Mouse (Mus musculus): ENCODE results near the gene Gng2. TPM values are rescaled to one million over a fixed set of nuclear protein-coding genes. Genes with fewer than 3 reads are reported as not detected.
"Not testable (repeated sequence)": the region's sequence is repeated elsewhere in the genome, so short reads cannot be mapped to it uniquely, and the experiment has no call there.

Gene Gng2
- polyA plus RNA-seq, 1 experiment from 2014 or later = 213 TPM

- Histone ChIP-seq H3K4me2 (replicated peaks) (no peak overlapping the region), H3K4me3 (no peak overlapping the region), H3K27me3 (no peaks in the 10 kb centered on the region), H3K27ac (no peak overlapping the region), H3K4me1 (no peaks in the 10 kb centered on the region), H3K9me3 (replicated peaks) (no peaks in the 10 kb centered on the region), H3K36me3 (peaks cover 20% of the 10 kb centered on the region), H3K9ac (no peak overlapping the region)
- 81% methylated on average over 11 of the region's 11 CpGs for WGBS
- no peak for ATAC-seq (ENCODE audit: low FRiP score)
These were observed 103.1 kb downstream of the Gng2 start for GRCm38 (mm10) chr14:19874201-19874807.

DNA sequence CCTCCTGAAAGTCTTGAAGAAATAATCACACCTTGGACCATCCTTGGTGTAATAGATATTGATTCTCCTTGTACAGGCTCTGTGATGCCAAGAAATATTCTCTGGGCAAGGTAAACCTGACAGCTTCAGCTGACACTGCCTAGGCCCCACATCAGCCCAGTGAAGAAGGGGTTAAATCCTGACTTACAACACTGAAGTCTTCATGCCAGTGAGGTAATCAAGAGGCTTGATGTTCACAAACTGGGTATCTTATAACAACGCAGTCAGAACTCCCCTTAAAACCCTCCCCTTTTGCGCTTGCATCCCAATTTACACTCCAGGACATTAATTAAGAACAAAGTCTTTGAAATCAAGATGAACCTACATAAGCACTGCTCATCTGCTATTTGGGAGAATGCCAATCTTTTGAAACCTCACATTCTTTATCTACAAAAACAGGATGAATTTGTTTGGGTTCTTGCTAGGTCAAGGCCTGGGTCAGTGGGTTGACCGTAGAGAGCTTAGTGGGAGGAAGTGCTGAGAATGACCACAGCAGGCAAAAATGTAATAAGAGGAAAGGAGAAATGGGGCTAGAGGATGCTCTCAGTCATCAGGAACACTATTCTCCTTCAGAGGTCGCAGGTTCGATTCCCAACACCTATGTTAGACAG lies 110.0 kb downstream of the Gng2 start:
- no peak overlapping the region for H3K4me2 ChIP-seq (replicated peaks)
- ATAC-seq (ENCODE audit: low FRiP score) = no peak
- no peaks in the 10 kb centered on the region for H3K27me3 ChIP-seq
- no peaks in the 10 kb centered on the region for H3K36me3 ChIP-seq
- no peak overlapping the region for H3K27ac ChIP-seq
- 75% methylated on average over 5 of the region's 5 CpGs for WGBS
- H3K9ac ChIP-seq = no peak overlapping the region
- H3K4me1 ChIP-seq = 0 out of 2 replicates have a peak, but pooled peaks cover 3% of the 10 kb centered on the region
- no peak overlapping the region for H3K4me3 ChIP-seq
- no peaks in the 10 kb centered on the region for H3K9me3 ChIP-seq (replicated peaks)

GRCm38 (mm10) chr14:19865121-19865520 lies 112.3 kb downstream of the Gng2 start:
- not testable (repeated sequence) for H3K27me3 ChIP-seq; H3K4me2 ChIP-seq (replicated peaks); H3K9ac ChIP-seq; H3K4me3 ChIP-seq; H3K4me1 ChIP-seq; H3K9me3 ChIP-seq (replicated peaks); H3K36me3 ChIP-seq; ATAC-seq (ENCODE audit: low FRiP score); H3K27ac ChIP-seq
- WGBS = 90% methylated on average over 9 of the region's 9 CpGs

DNA sequence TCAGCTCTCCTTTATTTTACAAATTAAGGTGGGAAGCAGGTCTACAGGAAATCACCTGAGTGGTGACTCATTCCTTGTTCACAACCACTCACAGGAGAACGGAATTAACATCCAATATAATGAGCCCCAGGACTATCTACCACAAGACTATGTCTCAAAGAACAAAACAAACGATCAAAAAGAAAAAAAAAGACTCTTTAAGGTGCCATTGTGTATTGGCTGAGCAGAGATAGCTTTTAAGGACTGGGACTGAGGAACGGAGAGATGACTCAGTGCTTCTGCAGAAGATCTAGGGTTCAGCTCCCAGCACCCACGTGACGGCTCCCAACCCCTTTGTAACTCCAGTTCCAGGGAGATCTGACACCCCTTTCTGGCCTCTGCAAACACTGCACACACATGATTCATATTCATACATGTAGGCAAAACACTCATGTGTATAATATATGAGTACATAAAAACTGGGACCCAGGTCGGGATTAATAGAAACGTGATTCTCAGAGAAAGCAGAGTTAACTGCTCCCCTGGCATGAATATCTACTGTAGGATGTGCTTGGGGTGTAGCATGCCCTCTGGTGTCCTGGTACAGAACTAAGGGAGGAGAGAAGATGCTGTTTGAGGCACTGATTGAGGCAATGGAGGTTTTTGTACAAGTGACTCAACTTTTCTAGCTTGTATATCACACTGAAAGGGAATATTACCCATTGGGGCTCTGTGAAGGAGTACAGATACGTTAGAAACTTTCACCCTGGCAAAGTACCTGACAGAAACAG lies 115.9 kb downstream of the Gng2 start:
- Histone ChIP-seq H3K4me2 (replicated peaks) (no peak overlapping the region), H3K9ac (no peak overlapping the region), H3K27ac (no peak overlapping the region), H3K36me3 (no peaks in the 10 kb centered on the region), H3K4me1 (no peaks in the 10 kb centered on the region), H3K4me3 (no peak overlapping the region), H3K27me3 (no peaks in the 10 kb centered on the region), H3K9me3 (replicated peaks) (no peaks in the 10 kb centered on the region)
- no peak for ATAC-seq (ENCODE audit: low FRiP score)
- WGBS = 88% methylated on average over 8 of the region's 8 CpGs

- WGBS = 92% methylated on average over 4 of the region's 4 CpGs
- H3K27me3 ChIP-seq = no peaks in the 10 kb centered on the region
- H3K9me3 ChIP-seq (replicated peaks) = no peaks in the 10 kb centered on the region
- no peaks in the 10 kb centered on the region for H3K36me3 ChIP-seq
- H3K4me3 ChIP-seq = no peak overlapping the region
- no peaks in the 10 kb centered on the region for H3K4me1 ChIP-seq
- no peak for ATAC-seq (ENCODE audit: low FRiP score)
- H3K9ac ChIP-seq = no peak overlapping the region
- no peak overlapping the region for H3K27ac ChIP-seq
- no peak overlapping the region for H3K4me2 ChIP-seq (replicated peaks)
These were observed 117.1 kb downstream of the Gng2 start for GRCm38 (mm10) chr14:19860281-19860680.

DNA sequence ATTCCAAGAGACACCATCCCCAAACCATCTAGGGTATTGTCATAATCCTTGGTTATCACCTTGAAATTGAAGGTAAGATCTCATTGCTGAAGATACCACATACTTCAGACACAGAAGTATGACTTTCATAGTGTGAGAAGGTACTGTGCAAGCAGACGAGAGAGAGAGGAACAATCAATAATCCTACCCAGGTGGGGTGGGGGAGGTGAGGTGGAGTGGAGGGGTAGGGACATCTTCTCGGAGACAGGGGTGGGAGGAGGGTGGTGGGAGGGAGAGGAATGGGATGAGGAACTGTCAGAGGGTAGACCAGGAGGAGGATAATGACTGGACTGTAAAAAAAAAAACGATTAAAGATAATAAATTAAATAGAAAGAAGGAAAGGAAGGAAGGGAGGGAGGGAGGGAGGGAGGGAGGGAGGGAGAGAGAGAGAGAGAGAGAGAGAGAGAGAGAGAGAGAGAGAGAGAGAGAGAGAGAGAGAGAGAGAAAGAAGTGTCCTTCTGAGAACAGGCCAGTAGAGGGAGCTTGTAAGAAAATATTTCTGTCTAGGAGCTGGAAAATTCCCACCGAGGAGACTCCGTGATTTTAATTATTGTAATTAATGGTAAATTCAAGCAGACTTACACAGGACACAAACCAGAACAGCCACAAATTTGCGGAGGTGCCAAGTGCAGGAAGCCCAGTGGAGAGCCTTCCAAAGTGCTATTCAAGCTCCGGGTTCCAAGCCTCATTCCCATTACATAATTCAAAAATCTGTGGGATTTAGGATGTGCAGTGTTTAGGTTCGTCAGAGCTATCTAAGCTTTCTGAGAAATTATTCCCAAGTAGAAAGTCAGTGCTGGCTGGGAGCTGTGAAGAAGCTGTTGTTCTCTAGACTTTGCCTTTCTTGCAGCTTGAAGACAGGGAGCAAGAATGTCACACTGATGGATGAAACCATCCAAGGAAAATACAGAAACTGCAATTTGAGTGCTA lies 118.3 kb downstream of the Gng2 start:
- no peak for ATAC-seq (ENCODE audit: low FRiP score)
- Histone ChIP-seq H3K4me2 (replicated peaks) (no peak overlapping the region), H3K27me3 (no peaks in the 10 kb centered on the region), H3K4me3 (no peak overlapping the region), H3K4me1 (no peaks in the 10 kb centered on the region), H3K9me3 (replicated peaks) (no peaks in the 10 kb centered on the region), H3K27ac (no peak overlapping the region), H3K36me3 (no peaks in the 10 kb centered on the region), H3K9ac (no peak overlapping the region)
- WGBS = 63% methylated on average over 7 of the region's 8 CpGs

- Histone ChIP-seq H3K4me2 (replicated peaks) (no peak overlapping the region), H3K36me3 (no peaks in the 10 kb centered on the region), H3K27me3 (no peaks in the 10 kb centered on the region), H3K27ac (no peak overlapping the region), H3K4me3 (no peak overlapping the region), H3K9ac (no peak overlapping the region), H3K9me3 (replicated peaks) (no peaks in the 10 kb centered on the region), H3K4me1 (no peaks in the 10 kb centered on the region)
- ATAC-seq (ENCODE audit: low FRiP score) = no peak
- 72% methylated on average over 2 of the region's 2 CpGs for WGBS
These were observed 119.1 kb downstream of the Gng2 start for GRCm38 (mm10) chr14:19858279-19858678.

GRCm38 (mm10) chr14:19853471-19853870 lies 124.0 kb downstream of the Gng2 start:
- Histone ChIP-seq H3K4me2 (replicated peaks) (no peak overlapping the region), H3K27ac (no peak overlapping the region), H3K9ac (no peak overlapping the region), H3K36me3 (no peaks in the 10 kb centered on the region), H3K27me3 (no peaks in the 10 kb centered on the region), H3K4me3 (no peak overlapping the region), H3K9me3 (replicated peaks) (no peaks in the 10 kb centered on the region), H3K4me1 (no peaks in the 10 kb centered on the region)
- 44% methylated on average over 3 of the region's 3 CpGs for WGBS
- ATAC-seq (ENCODE audit: low FRiP score) = no peak

DNA sequence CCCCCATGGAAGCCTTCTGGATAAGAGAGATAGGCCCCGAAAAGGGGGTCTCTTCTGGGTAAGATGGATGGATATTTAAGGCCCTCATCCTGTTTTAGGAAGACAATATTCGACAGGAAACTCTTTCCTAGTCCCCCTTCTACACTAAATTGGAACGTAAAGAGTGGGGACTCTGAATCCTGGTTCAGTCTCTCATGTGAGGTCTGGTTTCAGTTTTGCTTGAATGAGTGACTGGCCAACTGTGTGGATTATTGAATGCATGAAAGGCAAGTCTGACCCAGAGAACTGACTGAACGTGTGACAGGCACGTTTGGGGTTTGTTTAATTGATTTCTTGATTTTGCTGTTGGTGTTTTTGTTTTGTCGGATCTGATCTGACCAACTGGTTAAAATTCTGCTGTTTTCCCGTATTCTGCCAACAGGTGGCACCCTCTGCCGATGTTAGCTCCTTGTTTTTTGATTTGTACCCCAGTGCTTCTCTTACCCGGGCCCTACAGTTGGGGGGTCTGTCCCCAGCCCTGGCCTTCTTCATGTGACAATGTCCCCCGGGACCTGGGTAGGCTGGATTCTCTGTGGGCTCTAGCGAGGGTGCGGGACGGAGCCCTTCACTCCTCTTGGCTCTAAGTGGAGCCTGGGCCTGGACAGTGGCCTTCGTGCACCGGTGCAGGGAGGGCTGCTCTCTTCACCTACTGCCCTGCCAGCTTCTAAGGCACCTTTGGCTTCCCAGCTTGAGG lies 137.7 kb downstream of the Gng2 start:
- H3K4me1 ChIP-seq = no peaks in the 10 kb centered on the region; the same call in 1 of the 2 replicates

DNA sequence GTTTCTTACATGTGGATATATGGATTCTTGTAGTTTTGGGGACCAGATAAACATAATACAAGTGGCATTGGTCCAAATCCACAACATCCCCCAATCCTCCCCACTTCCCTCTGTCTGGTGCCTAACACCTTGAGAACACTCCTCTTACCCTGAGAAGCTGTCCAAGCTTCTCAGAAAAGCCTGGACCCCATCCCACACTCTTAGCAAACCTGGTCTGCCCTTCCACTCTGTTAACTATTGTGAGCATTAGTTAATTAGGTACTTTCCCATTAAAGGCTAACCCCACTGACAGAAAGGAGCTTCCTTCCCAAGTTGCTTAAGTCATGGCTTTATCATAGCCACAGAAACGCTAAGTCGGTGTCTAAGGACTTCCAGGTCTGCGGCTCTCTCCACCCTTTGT lies 141.1 kb downstream of the Gng2 start:
- no peaks in the 10 kb centered on the region; the same call in 1 of the 2 replicates for H3K4me1 ChIP-seq
- no peaks in the 10 kb centered on the region for H3K36me3 ChIP-seq
- 86% methylated on average over 3 of the region's 3 CpGs for WGBS
- no peaks in the 10 kb centered on the region for H3K27me3 ChIP-seq
- H3K9me3 ChIP-seq (replicated peaks) = no peaks in the 10 kb centered on the region
- no peak overlapping the region for H3K27ac ChIP-seq
- H3K4me2 ChIP-seq (replicated peaks) = no peak overlapping the region
- no peak overlapping the region for H3K9ac ChIP-seq
- H3K4me3 ChIP-seq = no peak overlapping the region
- no peak for ATAC-seq (ENCODE audit: low FRiP score)

More for the DNA sequence above, 137.7 kb downstream of the Gng2 start:
- ATAC-seq (ENCODE audit: low FRiP score) = peak; percentile 67
- H3K4me3 ChIP-seq = no peak overlapping the region
- no peaks in the 10 kb centered on the region for H3K36me3 ChIP-seq
- peak overlapping the region; percentile 34 for H3K4me2 ChIP-seq (replicated peaks)
- no peak overlapping the region for H3K27ac ChIP-seq
- peak overlapping the region; percentile 2; the same call in 1 of the 2 replicates for H3K9ac ChIP-seq
- no peaks in the 10 kb centered on the region for H3K27me3 ChIP-seq
- no peaks in the 10 kb centered on the region for H3K9me3 ChIP-seq (replicated peaks)
- WGBS = 29% methylated on average over 15 of the region's 15 CpGs

- Histone ChIP-seq H3K27me3 (no peaks in the 10 kb centered on the region), H3K4me3 (no peak overlapping the region), H3K27ac (peak overlapping the region; percentile 92), H3K36me3 (peaks cover 11% of the 10 kb centered on the region), H3K9ac (peak overlapping the region; percentile 27; the same call in 1 of the 2 replicates), H3K9me3 (replicated peaks) (no peaks in the 10 kb centered on the region), H3K4me1 (peaks cover 23% of the 10 kb centered on the region), H3K4me2 (replicated peaks) (peak overlapping the region; percentile 50)
- ATAC-seq (ENCODE audit: low FRiP score) = peak; percentile 69
- WGBS = 33% methylated on average over 11 of the region's 11 CpGs
These were observed 151.9 kb downstream of the Gng2 start for GRCm38 (mm10) chr14:19825481-19825880.
